Mouse (Mus musculus) lung, adult 2 months (tissue): ENCODE measurements at regions not wholly inside any gene's neighbourhood (a gene's known extent, or its start where the extent isn't known, plus 50 kb on each side); places are given as distances from the start of the nearest gene placed in this dataset.

Experiments
- CTCF ChIP-seq: fragments of 200-500 bp; IDR thresholded peaks from 2 replicates; pipeline ENCODE4 v1.5.1; 2011; ENCODE audit warnings: mild to moderate bottlenecking, low read length, control low read depth; ENCODE audit not compliant: insufficient read depth
- POLR2A ChIP-seq: fragments of 200-500 bp; IDR thresholded peaks from 2 replicates; pipeline ENCODE4 v1.6.1; 2011; ENCODE audit warnings: low read depth, mild to moderate bottlenecking, control low read depth, low read length, borderline replicate concordance; ENCODE audit errors: extremely low read depth

- no peak for TF ChIP-seq CTCF
- TF ChIP-seq POLR2A: no peak
These were observed 110.9 kb upstream of the Klf3 start for GRCm38 (mm10) chr5:64692335-64692734.
